Mouse (Mus musculus): ENCODE results near the gene Gclc. TPM values are rescaled to one million over a fixed set of nuclear protein-coding genes. Genes with fewer than 3 reads are reported as not detected.

The Gclc gene
- polyA plus RNA-seq (2012): 21.3 and 23.9 TPM in 2 replicates

DNA sequence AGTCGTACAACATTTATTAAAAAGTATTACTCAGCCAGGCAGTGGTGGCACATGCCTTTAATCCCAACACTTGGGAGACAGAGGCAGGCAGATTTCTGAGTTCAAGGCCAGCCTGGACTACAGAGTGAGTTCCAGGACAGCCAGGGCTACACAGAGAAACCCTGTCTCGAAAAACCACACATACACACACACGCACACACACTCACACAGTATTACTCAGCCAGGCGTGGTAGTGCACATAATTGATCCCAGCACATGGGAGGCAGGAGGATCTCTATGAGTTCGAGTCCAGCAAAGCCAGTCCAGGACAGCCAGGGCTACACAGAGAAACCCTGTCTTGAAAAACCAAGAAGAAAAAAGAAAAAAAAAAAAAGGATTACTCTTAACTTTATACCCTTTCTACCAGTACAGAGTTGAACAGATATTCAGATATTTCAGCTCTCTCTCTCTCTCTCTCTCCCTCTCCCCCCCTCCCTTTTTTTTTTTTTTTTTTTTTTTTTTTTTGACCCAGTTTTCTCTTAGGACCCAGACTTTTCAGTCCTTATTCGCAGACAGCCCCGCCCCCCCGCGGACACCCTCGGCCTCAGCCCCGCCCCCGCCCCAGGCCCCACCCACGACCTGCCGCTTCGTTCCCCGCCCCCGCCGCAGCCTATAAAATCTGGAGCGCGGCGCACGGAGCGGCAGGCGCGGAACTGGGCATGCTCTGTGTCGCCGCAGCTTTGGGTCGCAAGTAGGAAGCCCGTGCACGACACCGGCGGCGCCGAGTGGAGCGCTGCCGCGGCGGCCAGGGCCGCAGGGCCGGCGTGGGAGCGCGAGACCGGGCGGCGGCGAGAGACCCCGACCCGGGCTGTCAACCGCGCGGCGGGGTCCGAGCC, at the start of gene Gclc:
Gclc (plus strand) TSS at position 683 of the 875 bp plus-strand sequence.
- TF ChIP-seq GATA1 (IDR thresholded peaks at IDR 0.05; ENCODE audit: low read length): no peak

DNA sequence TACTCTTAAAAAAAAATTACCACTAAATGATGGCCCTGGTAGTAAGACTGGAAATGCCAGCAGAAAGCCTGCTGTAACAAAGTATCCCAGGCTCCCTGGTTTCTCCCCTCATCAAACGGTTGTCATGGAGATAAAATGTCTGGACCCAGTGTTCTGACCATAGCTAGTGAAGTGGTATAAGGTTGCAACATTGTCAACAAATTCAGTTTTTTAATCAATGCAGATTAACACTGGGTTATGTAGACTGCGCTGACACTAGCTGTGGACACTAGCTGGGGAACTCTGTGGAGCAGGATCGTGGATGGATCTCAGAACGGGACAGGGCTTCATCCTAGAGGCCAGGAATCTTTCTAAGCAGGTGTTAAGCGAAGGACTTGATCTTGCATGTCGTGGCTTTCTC, 47.8 kb upstream of the Gclc start:
- TF ChIP-seq GATA1 (IDR thresholded peaks at IDR 0.05; ENCODE audit: low read length): no peak

DNA sequence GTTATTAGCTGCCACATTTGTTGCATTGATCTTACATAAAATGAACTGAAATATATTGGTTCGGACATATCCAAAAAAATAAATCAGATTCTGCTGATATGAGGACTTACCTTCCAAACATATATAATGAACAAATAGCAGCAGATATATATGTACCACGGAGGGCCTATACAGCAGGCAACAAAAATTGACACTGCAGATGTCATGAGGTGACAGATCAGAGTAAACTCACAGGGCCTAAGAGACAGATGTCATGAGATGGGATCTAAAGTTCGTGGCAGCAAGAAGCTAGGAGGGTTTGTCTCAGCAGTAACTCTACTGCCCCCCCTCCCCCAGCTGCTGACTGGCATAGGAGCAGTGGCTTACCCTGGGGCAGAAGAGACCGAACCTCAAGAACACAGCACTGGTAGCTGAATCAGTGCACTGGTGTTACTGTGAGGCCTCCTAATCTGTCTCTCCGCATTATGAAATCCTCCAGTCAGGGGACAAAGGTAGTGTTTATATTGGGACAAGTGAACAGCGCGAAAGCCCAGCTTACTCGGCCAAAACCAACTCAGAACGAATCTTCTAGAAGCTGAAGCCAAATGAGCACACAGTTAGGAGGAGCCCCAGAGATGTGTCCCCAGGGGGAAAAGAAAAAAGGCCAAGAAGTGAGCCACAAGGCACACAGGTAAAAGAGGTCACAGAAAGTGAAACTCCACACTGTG, 46.7 kb upstream of the Gclc start:
- no peak for TF ChIP-seq GATA1 (IDR thresholded peaks at IDR 0.05; ENCODE audit: low read length)

DNA sequence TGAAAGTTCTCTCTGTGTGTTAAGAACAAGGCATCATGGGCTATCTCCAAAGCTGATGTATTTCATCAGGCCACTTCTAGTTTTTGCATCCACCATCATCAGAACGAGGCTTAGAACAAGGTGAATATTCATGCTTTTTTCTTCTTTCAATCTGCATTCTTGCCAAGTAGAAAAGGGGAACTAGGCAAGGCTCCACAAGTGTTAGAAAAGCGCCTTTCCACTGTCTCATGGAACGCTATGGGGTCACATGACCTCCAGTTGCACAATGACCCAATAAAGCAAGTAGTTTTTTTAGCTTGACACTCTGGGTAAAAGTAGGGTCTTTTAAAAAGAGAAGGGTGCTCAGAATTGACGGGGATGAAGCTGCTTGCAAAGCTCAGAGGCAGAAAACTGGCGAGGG, 45.4 kb upstream of the Gclc start:
- no peak for TF ChIP-seq GATA1 (IDR thresholded peaks at IDR 0.05; ENCODE audit: low read length)

DNA sequence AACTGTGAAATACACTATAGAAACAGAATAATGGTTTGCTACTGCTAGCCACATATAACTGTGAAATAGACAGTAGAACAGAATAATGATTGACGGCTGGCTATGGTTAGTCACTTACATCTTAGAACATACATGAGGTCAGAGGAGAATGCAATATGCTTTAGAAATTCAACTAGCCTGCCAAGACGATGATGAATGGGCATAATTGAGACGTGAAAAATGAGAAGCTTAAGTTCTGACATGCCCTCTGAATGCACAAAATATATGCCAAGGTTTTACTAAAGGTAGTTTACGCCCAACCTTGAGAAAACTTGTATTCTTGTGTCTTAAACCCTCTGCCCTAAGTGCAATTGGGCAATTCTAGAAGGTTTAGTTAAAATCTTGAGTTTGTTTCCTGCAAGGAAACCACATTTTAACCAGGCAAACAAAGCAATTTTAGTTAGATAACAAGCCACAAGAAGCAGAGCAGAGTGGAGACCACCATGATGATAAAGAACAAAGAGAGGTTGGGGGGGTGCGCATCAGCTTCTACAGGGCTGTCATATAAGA, 43.2 kb upstream of the Gclc start:
- TF ChIP-seq GATA1 (IDR thresholded peaks at IDR 0.05; ENCODE audit: low read length): no peak

DNA sequence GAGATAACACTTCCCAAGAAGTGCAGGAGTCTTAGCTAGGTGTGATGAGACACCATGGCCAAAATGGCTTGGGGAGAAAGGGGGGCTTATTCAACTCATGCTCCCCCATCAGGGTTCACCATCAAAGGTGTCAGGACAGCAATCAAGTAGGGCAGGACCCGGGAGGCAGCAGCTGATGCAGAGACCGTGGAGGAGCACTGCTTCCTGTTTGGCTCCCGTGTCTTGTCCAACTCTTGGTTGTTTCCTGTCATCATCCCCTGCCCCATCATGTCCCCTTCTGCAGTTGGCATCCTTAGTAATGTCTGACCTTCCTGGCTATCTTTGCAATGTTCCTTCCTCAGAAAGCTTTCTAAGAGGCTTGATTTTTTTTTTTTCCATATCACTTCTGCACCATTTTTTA, 41.5 kb upstream of the Gclc start:
- TF ChIP-seq GATA1 (IDR thresholded peaks at IDR 0.05; ENCODE audit: low read length): no peak

DNA sequence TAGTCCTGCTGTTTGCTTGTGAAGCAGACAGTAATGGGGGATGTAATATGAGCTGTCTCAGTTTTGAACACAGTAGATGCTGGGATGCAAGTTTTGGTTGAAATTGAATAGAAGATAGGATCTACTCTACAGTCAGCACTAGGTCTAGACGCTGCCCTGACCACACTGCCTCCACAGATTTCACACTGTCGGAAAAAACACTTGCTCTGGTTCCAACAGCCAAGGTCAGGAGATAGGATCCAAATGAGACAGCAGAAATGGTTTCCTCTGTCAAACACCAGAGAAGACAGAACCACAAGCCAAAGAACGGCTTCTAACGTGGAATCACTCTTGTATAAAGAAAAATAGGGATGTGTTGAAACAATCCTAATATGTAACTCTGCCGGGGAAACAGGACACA, 41.0 kb upstream of the Gclc start:
- no peak for TF ChIP-seq GATA1 (IDR thresholded peaks at IDR 0.05; ENCODE audit: low read length)

DNA sequence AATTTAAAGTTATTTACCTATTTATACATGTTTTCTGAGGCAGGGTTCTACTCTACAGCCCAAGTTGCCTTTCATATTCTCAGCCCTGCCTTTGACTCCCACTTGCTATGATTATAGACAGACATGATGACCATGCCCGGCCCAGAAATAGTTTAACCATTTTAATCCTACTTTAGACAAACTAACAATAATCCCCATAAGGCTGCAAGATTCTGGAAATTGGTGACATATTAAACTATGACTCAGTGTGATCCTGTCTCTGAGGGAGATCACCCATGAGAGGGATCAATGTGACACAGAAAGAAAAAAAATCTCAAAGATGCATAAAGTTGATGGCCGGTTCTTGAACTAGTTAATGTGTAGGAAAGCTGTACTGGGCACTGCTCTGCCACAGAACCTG, 39.1 kb upstream of the Gclc start:
- no peak for TF ChIP-seq GATA1 (IDR thresholded peaks at IDR 0.05; ENCODE audit: low read length)

DNA sequence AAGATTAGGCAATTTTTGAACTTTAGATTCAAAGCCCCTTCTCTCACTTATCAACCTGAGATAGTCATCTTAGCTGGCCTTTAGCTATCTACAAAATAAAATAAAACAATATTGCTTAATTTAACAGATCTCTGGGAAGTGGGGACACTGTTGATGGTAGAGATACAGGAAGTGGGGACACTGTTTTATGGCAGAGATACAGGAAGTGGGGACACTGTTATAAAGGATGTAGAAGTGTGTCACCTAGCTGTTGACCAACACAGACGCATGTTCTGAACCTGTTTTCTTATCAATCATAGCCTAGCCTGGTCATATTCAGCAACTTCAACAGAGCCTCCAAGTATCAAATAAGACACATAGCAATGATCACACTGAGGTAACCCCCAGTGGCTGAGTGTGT, 38.3 kb upstream of the Gclc start:
- TF ChIP-seq GATA1 (IDR thresholded peaks at IDR 0.05; ENCODE audit: low read length): no peak

DNA sequence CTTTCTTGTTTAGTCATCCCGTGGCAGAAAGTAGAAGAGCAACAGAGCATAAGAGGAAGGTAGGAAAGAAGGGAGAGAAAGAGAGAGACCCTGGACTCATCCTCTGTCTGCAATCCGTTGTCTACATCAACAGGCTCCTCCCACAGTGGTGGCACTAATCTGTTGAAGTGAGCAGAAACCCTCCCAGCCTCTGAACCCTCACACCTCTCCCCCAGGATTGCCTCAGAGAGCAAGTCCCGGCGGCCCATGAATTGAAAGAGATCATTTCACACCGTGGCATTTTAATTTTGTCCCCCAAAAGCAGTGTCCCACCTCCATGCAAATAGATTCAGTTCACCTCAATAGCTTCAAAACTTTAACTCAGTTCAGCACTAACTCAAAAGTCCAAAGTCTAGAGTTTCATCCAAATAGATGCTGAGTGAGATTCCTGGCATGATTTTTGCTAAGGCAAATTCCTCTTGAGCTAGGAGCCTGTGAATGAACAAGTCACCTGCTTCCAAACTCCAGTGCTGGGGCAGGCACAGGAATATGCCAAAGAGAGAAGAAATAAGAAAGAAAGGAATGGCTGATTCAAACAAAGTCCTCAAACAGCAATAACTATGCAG, 36.4 kb upstream of the Gclc start:
- TF ChIP-seq GATA1 (IDR thresholded peaks at IDR 0.05; ENCODE audit: low read length): no peak

DNA sequence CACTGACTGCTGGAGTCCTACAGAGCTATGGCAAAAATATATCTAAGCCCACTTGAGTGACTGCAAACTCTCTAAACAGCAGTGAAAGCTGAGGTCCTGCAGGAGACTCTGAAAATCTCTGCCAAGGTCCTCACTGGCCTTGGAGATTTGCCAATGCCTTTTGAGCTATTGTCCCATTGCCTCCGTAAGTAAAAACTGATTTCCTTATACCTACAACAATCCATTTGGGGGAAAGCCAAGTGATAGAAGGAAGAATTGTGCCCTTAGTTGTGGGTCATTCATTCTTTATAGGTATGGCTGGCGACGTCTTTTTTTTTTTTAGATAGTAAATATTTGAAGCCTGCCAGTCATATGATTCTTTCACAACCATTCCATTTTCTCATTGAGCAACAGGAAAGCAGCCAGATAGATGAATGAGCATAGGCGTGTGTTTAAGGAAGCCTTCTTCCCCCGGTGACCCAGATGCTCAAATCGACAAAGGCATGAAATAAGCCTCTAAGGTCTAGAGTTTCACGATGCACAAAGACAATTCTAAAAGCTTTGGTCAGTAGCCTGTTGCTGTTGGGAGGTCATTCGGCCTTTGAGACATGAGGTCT, 35.4 kb upstream of the Gclc start:
- no peak for TF ChIP-seq GATA1 (IDR thresholded peaks at IDR 0.05; ENCODE audit: low read length)

DNA sequence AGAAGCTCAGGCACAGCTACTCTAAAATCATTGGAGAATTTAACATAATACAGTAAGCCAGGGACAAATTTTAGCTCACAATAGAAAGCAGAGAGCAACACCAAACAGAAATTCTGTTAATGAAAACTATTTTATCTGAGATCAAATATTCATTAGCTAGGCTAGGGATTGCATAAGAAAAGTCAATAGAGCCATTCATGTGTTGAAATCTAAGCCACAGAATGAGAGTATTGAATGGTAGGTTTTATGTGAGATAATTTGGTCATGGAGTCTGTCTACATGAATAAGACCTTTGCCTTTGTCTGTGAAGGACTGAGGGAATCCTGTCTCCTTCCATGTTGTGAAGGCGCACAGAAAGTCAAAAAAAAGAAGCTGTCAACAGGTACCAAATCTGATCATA, 34.7 kb upstream of the Gclc start:
- TF ChIP-seq GATA1 (IDR thresholded peaks at IDR 0.05; ENCODE audit: low read length): no peak

DNA sequence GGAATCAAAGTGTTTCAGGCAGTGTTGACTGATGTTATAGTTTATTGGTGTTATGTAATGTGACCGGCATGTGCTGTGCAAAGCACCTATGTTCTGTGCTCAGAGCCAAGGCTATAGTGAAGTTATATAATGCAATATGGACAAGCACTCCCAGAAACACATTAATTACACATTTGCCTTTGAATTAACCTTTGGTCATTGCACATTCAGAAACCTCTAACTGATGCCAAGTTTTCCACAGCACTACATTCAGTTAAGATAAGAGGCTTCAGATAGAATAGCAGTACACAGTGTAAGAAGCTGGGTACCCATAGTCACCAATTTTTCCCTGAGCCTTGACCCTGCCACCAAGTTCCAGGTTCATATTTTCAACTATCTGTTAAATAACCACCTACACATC, 32.0 kb upstream of the Gclc start:
- TF ChIP-seq GATA1 (IDR thresholded peaks at IDR 0.05; ENCODE audit: low read length): no peak

DNA sequence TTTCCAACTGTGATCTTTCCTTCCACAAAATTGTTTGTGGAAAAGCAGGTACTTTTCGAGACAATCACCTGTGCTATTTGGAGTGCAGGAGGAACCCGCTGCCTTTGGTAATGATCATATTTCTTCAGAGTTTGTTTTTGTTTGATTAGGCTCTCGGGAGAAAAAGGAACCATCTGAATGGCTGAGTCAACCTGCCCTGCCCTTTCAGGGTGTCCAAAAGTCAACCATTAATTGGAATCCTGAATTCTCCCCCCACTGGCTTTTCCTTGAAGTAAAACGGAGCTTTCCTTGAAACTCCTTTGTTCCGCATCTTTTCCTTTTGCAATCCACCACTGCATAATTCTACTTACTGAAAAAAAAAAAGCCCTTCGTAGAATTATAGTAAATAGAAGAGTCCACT, 30.1 kb upstream of the Gclc start:
- TF ChIP-seq GATA1 (IDR thresholded peaks at IDR 0.05; ENCODE audit: low read length): no peak

DNA sequence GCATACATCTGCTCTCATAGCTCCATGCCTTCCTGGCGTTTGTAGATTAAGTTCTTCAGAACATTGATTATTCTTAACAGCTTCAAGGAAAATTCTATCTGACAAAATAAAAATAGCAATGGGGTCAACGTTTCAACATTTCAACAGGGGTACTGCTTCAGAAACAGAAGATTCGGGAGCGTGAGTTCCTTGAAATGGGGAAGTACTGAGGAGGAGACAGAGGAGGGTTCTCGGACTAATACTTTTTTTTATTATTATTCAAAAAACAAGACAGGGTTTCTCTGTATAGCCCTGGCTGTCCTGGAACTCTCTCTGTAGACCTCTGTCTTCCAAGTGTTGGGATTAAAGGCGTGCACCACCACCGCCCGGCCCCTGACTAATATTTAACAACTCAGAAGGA, 28.9 kb upstream of the Gclc start:
- TF ChIP-seq GATA1 (IDR thresholded peaks at IDR 0.05; ENCODE audit: low read length): no peak
